Mouse (Mus musculus) monocyte, adult 2 months (primary cell): ENCODE results near the gene Mei1.

Source experiments
- DNase-seq, 2 experiments: peaks; one replicate each; pipeline ENCODE4 v3.0.0; 2022; ENCODE audit warnings: low spot score in 2 of 2, low read depth in 1 of 2

Gene Mei1

DNA sequence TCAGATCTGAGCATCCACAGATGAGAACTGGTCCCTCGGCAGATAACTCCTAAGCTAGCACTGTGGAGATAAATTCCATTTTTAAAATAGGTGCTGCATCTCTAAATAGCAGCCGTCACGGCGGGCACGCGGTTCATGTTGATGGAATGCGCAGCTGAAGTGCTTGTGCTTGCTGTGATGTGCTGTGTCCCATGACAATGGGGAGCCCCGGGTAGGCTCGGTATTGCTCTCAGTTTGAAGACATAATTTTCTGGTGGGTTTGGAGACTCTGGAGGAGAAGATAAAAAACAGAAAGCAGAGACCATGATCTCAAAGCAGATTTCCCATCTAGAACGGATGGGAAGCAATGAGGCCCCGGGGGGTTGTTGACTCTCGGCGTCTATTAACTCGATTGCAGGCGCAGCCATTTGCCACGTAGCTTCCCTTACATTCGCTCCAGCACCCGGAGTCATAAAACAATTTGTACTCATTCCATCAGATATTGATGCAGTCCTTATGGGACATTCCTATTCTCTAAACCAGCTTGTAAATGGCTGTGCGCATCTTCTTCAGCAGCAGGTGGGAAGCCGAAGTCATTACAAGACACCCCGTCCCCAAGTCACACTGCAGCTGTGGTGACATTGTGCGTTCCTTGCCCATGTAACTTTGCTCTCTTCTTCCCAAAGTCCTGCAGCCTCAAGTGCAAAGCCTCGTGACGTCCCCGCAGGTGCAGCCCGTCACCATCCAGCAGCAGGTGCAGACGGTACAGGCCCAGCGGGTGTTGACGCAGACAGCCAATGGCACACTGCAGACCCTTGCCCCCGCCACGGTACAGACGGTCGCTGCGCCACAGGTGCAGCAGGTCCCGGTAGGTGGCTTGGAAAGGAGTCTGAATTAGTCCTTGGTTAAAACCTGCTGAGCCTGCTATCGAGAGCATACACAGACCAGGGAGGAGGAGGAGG lies 100.9 kb downstream of the Mei1 start:
- DNase-seq, result no peak

DNA sequence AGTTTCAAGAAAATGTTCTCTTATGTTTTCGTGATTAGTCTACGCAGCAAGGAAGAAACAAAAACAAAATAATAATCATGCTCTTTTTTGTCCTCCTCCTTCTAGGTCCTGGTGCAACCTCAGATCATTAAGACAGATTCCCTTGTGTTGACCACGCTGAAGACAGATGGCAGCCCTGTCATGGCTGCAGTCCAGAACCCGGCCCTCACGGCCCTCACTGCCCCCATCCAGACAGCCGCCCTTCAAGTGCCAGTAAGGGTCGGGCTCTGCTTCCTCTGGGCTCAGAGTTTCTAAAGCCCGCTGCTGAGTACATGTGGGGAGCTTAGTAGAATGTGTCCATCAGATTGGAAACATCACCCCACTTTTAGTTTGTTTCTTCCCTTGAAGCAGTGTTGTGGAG lies 102.9 kb downstream of the Mei1 start:
- no peak for DNase-seq

DNA sequence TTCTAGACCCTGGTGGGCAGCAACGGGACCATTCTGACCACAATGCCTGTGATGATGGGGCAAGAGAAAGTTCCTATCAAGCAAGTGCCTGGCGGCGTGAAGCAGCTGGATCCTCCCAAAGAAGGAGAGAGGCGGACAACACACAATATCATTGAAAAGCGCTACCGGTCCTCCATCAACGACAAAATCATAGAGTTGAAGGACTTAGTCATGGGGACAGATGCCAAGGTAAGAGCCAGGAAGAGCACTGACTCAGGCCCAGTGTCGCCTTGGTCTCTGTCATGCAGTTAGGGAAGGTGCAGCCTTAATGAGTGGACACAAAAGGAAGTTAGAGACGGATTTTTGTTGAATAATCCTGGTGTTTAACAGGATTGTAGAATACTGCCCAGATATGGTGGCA lies 105.3 kb downstream of the Mei1 start:
- no peak for DNase-seq
